ENCODE assay signal across 1 mouse cellular context in the genomic region with DNA sequence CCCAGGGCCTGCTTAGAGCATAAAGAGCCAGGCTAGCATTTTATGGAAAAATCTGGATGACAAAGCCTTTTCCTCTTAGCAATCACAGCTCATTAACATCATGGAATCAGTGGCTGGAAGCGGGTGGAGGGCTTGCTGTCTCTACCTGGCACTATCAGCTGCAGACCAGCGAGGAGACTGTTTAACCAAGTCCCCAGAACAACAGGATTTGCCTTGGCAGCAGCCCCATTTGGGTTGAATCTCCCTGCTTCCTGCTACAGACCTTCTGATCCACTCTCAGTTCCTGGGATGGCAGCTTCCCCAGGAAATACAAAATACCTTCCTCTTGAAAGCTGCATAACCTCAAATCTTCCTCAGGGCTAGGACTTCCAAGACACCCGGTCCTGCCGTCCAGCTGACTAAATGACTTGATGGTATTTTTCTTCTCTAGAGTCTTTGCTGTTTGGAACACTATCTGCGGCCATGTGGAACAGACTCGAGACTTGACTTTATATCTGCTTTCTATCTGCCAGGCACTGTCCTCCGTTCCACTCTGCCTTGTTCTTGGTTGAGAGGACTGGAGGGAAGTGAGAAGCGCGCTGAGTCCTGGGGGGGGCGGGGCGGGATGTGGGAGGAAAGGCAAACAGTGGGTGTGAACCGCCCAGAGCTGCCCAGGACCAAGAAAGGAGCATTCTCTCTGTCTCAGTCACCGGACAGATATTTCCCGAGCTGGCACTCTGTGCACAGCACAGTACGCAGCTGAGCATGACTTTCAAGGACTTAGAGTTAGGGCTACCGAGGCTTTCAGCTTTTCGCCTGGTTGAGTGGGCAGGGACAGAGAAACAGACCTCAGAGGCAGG.
TF ChIP-seq lines count a peak whose summit lies in the region.

No protein-coding gene starts in this region.

TF ChIP-seq in MEL, 35 proteins besides CTCF, POLR2A, EP300 and RAD21 (continued from another document):
- TF ChIP-seq USF2 (IDR thresholded peaks at IDR 0.05; ENCODE audit: borderline replicate concordance in 1 of 2, insufficient read depth in 1 of 2, low read depth in 1 of 2, low read length in 2 of 2) = no peak
- TF ChIP-seq CHD2 (IDR thresholded peaks at IDR 0.05; ENCODE audit: low read length) = no peak
- no peak for TF ChIP-seq CHD1 (IDR thresholded peaks at IDR 0.05; ENCODE audit: low read depth, low read length)
- no peak for TF ChIP-seq TAL1 (IDR thresholded peaks at IDR 0.05; ENCODE audit: low read length)
- no peak for TF ChIP-seq ZC3H11A (IDR thresholded peaks at IDR 0.05; ENCODE audit: low read depth, low read length)
- no peak for TF ChIP-seq MYC (IDR thresholded peaks at IDR 0.05; ENCODE audit: low read depth, low read length)
- no peak for TF ChIP-seq SMC3 (IDR thresholded peaks at IDR 0.05; ENCODE audit: low read depth, low read length)
- TF ChIP-seq ELF1 (IDR thresholded peaks at IDR 0.05; ENCODE audit: low read depth, low read length) = no peak
- TF ChIP-seq TBP (IDR thresholded peaks at IDR 0.05; ENCODE audit: low read depth, low read length) = no peak
- no peak for TF ChIP-seq POLR2AphosphoS5 (IDR thresholded peaks at IDR 0.05; ENCODE audit: borderline replicate concordance, low read depth, low read length)
- no peak for TF ChIP-seq BHLHE40 (IDR thresholded peaks at IDR 0.05; ENCODE audit: borderline replicate concordance, low read depth, low read length)
- no peak for TF ChIP-seq MEF2A (IDR thresholded peaks at IDR 0.05; ENCODE audit: extremely low read depth, insufficient replicate concordance, low read depth, low read length, poor library complexity, severe bottlenecking)
- no peak for TF ChIP-seq RCOR1 (IDR thresholded peaks at IDR 0.05; ENCODE audit: low read depth, low read length)
- no peak for TF ChIP-seq USF1 (IDR thresholded peaks at IDR 0.05; ENCODE audit: low read depth, low read length)
